Mouse (Mus musculus): Measurements from ENCODE around the gene Mrps18a. TPM values are rescaled to one million over a fixed set of nuclear protein-coding genes. Genes with fewer than 3 reads are reported as not detected.

The Mrps18a gene
- polyA plus RNA-seq, 1 experiment, result 9.7 TPM

DNA sequence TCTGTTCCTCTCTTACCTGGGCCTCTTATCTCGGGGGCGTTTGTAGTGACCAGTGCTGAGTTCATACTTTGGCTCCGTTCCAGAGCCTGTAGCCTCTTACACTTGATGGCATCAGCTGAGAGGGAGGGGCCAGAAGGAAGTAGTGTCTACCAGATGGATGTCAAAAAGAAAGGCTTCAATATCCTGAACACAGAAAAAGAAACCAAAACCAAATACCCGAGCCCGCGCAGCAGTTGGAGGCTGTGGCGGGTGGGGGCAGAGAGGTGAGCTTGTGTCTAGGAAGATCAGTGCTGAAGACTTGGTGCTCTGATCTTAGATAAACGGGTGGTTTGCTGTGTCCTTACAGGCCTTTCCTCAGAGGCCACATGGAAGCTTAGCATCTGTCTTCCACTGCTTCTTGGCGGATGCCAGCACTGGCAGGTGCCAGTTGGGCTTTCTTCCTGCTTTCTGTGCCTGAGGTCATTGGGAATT is 52.2 kb downstream of the Mrps18a start:
- Histone ChIP-seq H3K9me3 (ENCODE audit: control insufficient read depth, low read length) (no peaks in the 10 kb centered on the region), H3K4me3 (replicated peaks) (peak overlapping the region; percentile 80), H3K27me3 (ENCODE audit: control insufficient read depth) (no peaks in the 10 kb centered on the region), H3K4me1 (ENCODE audit: control insufficient read depth) (peaks cover 63% of the 10 kb centered on the region), H3K36me3 (ENCODE audit: control insufficient read depth) (peaks cover 69% of the 10 kb centered on the region)
- TF ChIP-seq TAL1 (IDR thresholded peaks at IDR 0.05; ENCODE audit: low read length) (no peak), GATA1 (IDR thresholded peaks at IDR 0.05; ENCODE audit: low read length) (no peak)

DNA sequence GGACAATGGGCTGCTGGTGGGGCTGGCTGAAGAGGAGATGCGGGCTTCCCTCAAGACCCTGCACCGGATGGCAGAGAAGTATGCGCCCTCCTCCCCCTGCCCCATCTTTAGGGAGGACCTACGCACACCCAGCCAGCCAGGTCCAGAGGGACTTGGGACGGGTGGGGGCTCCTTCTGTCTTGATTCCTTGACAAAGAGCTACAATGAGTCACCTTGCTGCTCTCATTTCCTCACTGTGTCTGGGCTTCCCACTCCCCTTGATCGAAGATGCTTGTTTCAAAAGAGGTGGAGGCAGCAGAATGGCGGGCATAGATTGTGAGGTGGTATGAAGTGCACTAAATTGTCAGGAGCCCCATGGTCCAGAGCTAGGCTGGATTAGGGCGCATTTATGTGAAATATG is 53.5 kb downstream of the Mrps18a start:
- Histone ChIP-seq H3K27me3 (ENCODE audit: control insufficient read depth) (no peaks in the 10 kb centered on the region), H3K4me1 (ENCODE audit: control insufficient read depth) (peaks cover 62% of the 10 kb centered on the region), H3K36me3 (ENCODE audit: control insufficient read depth) (peaks cover 82% of the 10 kb centered on the region), H3K9me3 (ENCODE audit: control insufficient read depth, low read length) (no peaks in the 10 kb centered on the region), H3K4me3 (replicated peaks) (no peak overlapping the region)
- TF ChIP-seq GATA1 (IDR thresholded peaks at IDR 0.05; ENCODE audit: low read length), result no peak
- TF ChIP-seq TAL1 (IDR thresholded peaks at IDR 0.05; ENCODE audit: low read length), result no peak

DNA sequence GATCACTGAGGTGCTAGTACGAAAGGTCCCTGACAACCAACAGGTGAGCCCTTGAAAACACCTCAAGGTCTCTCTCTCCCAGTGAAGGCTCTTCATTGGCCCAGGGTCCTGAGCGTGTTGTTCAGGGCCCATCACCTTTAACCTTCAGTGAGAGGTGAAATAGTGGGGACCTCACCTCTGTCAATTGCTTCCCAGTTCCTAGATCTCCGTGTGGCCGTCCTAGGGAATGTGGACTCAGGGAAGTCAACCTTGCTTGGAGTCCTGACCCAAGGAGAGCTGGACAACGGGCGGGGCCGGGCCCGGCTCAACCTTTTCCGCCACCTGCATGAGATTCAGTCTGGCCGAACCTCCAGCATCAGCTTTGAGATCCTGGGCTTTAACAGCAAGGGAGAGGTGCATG is 54.0 kb downstream of the Mrps18a start:
- no peak for TF ChIP-seq GATA1 (IDR thresholded peaks at IDR 0.05; ENCODE audit: low read length)
- no peak for TF ChIP-seq TAL1 (IDR thresholded peaks at IDR 0.05; ENCODE audit: low read length)
- no peak overlapping the region for H3K4me3 ChIP-seq (replicated peaks)
- peaks cover 57% of the 10 kb centered on the region for H3K4me1 ChIP-seq (ENCODE audit: control insufficient read depth)
- no peaks in the 10 kb centered on the region for H3K9me3 ChIP-seq (ENCODE audit: control insufficient read depth, low read length)
- no peaks in the 10 kb centered on the region for H3K27me3 ChIP-seq (ENCODE audit: control insufficient read depth)
- H3K36me3 ChIP-seq (ENCODE audit: control insufficient read depth), result peaks cover 87% of the 10 kb centered on the region

DNA sequence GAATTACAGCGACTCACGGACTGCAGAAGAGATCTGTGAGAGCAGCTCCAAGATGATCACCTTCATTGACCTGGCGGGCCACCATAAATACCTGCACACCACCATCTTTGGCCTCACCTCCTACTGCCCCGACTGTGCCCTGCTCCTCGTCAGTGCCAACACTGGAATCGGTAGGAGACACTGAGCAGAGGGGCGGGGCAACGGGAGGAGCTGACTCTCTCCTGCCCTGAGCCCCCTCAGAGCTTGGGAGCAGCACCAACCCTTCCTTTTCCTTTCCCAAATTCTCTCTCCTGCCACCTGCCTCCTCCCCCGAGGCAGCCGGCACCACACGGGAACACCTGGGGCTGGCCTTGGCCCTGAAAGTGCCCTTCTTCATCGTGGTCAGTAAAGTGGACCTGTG is 54.7 kb downstream of the Mrps18a start:
- Histone ChIP-seq H3K36me3 (ENCODE audit: control insufficient read depth) (peaks cover 94% of the 10 kb centered on the region), H3K4me1 (ENCODE audit: control insufficient read depth) (peaks cover 53% of the 10 kb centered on the region), H3K9me3 (ENCODE audit: control insufficient read depth, low read length) (no peaks in the 10 kb centered on the region), H3K4me3 (replicated peaks) (no peak overlapping the region), H3K27me3 (ENCODE audit: control insufficient read depth) (no peaks in the 10 kb centered on the region)
- TF ChIP-seq GATA1 (IDR thresholded peaks at IDR 0.05; ENCODE audit: low read length) (no peak), TAL1 (IDR thresholded peaks at IDR 0.05; ENCODE audit: low read length) (no peak)

DNA sequence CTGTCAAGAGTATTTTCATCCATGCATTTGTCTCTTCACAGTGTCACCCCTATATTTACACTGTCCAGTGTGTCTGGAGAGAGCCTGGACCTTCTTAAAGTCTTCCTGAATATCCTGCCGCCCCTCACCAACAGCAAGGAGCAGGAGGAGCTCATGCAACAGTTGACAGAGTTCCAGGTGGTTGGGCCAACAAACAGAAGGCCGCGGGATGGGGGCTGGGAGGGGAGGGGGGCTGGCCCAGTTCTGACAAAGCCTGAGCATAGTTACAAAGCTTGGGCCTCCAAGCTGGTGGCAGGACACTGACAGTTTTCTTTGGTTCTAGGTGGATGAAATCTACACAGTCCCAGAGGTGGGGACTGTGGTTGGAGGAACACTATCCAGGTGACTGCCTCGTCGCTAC is 55.5 kb downstream of the Mrps18a start:
- Histone ChIP-seq H3K27me3 (ENCODE audit: control insufficient read depth) (no peaks in the 10 kb centered on the region), H3K9me3 (ENCODE audit: control insufficient read depth, low read length) (no peaks in the 10 kb centered on the region), H3K4me1 (ENCODE audit: control insufficient read depth) (peaks cover 51% of the 10 kb centered on the region), H3K36me3 (ENCODE audit: control insufficient read depth) (peaks cover 100% of the 10 kb centered on the region), H3K4me3 (replicated peaks) (no peak overlapping the region)
- TF ChIP-seq GATA1 (IDR thresholded peaks at IDR 0.05; ENCODE audit: low read length), result no peak
- TF ChIP-seq TAL1 (IDR thresholded peaks at IDR 0.05; ENCODE audit: low read length), result no peak

DNA sequence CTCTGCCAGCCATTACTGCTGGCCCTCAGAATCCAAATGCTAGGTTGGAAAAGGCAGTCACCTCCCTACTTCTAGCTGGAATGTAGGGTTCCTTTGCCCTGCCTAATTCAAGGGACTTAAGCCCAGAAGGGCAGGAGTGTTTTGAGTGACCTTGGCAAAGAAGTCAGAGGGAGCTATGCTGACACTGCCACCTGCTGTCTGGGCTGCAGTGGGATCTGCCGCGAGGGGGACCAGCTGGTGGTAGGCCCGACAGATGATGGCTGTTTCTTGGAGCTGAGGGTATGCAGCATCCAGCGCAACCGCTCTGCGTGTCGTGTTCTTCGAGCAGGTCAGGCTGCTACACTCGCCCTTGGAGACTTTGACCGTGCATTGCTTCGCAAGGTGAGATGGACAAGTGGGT is 56.2 kb downstream of the Mrps18a start:
- H3K36me3 ChIP-seq (ENCODE audit: control insufficient read depth), result peaks cover 99% of the 10 kb centered on the region

DNA sequence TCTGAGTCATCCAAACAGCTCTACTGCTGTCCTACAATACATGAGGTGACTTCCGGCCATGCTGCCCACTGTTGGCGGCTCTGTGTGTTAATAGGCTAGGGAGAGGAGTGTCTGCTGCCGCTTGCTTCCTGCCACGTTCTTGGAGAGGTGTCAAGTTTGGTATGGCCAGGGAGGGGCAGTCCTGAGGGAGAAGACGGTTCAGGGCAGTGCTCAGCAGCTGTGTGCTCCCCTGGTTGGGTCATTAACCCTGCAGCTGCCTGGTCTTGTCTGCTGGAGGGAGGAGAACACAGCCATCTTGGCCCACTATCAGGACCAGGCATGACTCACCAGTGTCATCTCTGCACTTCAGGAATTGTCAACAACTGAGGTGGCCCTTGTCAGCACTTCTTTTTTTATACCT is 57.5 kb downstream of the Mrps18a start:
- H3K27me3 ChIP-seq (ENCODE audit: control insufficient read depth), result no peaks in the 10 kb centered on the region
- H3K9me3 ChIP-seq (ENCODE audit: control insufficient read depth, low read length), result no peaks in the 10 kb centered on the region
- H3K4me1 ChIP-seq (ENCODE audit: control insufficient read depth), result peaks cover 31% of the 10 kb centered on the region
- H3K4me3 ChIP-seq (replicated peaks), result no peak overlapping the region
- no peak for TF ChIP-seq TAL1 (IDR thresholded peaks at IDR 0.05; ENCODE audit: low read length)
- TF ChIP-seq GATA1 (IDR thresholded peaks at IDR 0.05; ENCODE audit: low read length), result no peak
- peaks cover 99% of the 10 kb centered on the region for H3K36me3 ChIP-seq (ENCODE audit: control insufficient read depth)

More for the DNA sequence above, 56.2 kb downstream of the Mrps18a start:
- TF ChIP-seq GATA1 (IDR thresholded peaks at IDR 0.05; ENCODE audit: low read length) (no peak), TAL1 (IDR thresholded peaks at IDR 0.05; ENCODE audit: low read length) (no peak)
- Histone ChIP-seq H3K27me3 (ENCODE audit: control insufficient read depth) (no peaks in the 10 kb centered on the region), H3K4me1 (ENCODE audit: control insufficient read depth) (peaks cover 44% of the 10 kb centered on the region), H3K9me3 (ENCODE audit: control insufficient read depth, low read length) (no peaks in the 10 kb centered on the region), H3K4me3 (replicated peaks) (no peak overlapping the region)

DNA sequence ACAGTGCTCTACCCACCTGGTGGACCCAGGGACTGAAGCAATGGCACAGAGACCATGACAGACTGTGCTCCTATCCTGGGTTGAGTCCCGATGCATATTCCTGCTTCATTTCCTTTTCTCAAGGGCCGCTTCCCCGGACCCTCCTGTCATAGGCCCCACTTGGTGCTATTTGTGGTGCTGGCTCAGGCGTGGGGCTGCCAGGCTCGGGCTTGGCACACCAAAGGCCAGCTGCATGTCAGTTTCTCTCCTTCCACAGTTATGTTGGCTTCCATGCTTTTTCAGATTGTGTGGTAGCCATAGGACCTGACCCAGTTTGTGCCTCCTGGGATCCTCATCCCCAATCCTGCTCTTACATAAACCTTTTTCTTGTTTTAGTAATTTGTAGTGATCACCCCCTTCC is 58.0 kb downstream of the Mrps18a start:
- no peaks in the 10 kb centered on the region for H3K27me3 ChIP-seq (ENCODE audit: control insufficient read depth)
- no peak overlapping the region for H3K4me3 ChIP-seq (replicated peaks)
- H3K36me3 ChIP-seq (ENCODE audit: control insufficient read depth), result peaks cover 97% of the 10 kb centered on the region
- H3K4me1 ChIP-seq (ENCODE audit: control insufficient read depth), result peaks cover 29% of the 10 kb centered on the region
- H3K9me3 ChIP-seq (ENCODE audit: control insufficient read depth, low read length), result no peaks in the 10 kb centered on the region
- TF ChIP-seq GATA1 (IDR thresholded peaks at IDR 0.05; ENCODE audit: low read length) (no peak), TAL1 (IDR thresholded peaks at IDR 0.05; ENCODE audit: low read length) (no peak)

DNA sequence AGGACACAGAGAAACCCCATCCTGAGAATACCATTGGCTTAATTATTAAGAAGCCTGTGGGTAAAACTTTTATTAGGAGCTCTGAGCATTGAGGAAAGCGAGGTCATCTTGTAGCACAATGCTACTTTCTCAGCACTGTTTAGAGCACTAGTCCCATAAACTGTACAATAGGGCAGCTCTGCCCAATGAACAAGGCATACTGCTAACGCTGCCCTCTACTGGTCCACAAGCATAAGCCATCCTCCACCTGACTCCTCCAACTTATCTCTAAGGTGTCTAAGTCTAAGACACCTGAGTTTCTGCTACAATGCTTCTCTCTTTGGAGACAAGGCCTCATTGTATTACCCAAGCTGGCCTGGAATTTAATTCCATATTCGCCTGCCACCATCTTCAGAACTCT is 59.8 kb downstream of the Mrps18a start:
- Histone ChIP-seq H3K36me3 (ENCODE audit: control insufficient read depth) (peaks cover 93% of the 10 kb centered on the region), H3K9me3 (ENCODE audit: control insufficient read depth, low read length) (no peaks in the 10 kb centered on the region), H3K4me3 (replicated peaks) (no peak overlapping the region), H3K27me3 (ENCODE audit: control insufficient read depth) (no peaks in the 10 kb centered on the region), H3K4me1 (ENCODE audit: control insufficient read depth) (peaks cover 20% of the 10 kb centered on the region)
- TF ChIP-seq GATA1 (IDR thresholded peaks at IDR 0.05; ENCODE audit: low read length) (no peak), TAL1 (IDR thresholded peaks at IDR 0.05; ENCODE audit: low read length) (no peak)

Other genes starting within 250 kb of the Mrps18a start
- gene Vegfa, start 78.6 kb upstream of the Mrps18a start, polyA plus RNA-seq (2012), result 0.86 and 1.3 TPM in 2 replicates
- gene Rsph9, start 33.2 kb downstream of the Mrps18a start, polyA plus RNA-seq (2012), result 0.42 TPM in 1 of 2 replicates, not detected in the other
- 1.4 and 4.1 TPM in 2 replicates for gene Mad2l1bp, start 42.6 kb downstream of the Mrps18a start, polyA plus RNA-seq (2012)
- 15.3 and 19.3 TPM in 2 replicates for gene Gtpbp2, start 50.0 kb downstream of the Mrps18a start, polyA plus RNA-seq (2012)
- gene Polh, start 91.7 kb downstream of the Mrps18a start, polyA plus RNA-seq (2012), result 0.24 and 0.27 TPM in 2 replicates
- gene Xpo5, start 91.8 kb downstream of the Mrps18a start, polyA plus RNA-seq (2012), result 0.36 and 0.51 TPM in 2 replicates
- gene Polr1c, start 137.1 kb downstream of the Mrps18a start, polyA plus RNA-seq (2012), result 1.2 and 1.6 TPM in 2 replicates
- 8.0 and 13.3 TPM in 2 replicates for gene Yipf3, start 137.1 kb downstream of the Mrps18a start, polyA plus RNA-seq (2012)
- 0.15 and 0.27 TPM in 2 replicates for gene Lrrc73, start 142.5 kb downstream of the Mrps18a start, polyA plus RNA-seq (2012)
- gene Tjap1, start 172.0 kb downstream of the Mrps18a start, polyA plus RNA-seq (2012), result 11.2 and 12.7 TPM in 2 replicates
- gene Dlk2, start 186.4 kb downstream of the Mrps18a start, polyA plus RNA-seq (2012), result not detected in 2 replicates
- 0.17 and 0.34 TPM in 2 replicates for gene Abcc10, start 217.4 kb downstream of the Mrps18a start, polyA plus RNA-seq (2012)